Mouse (Mus musculus) liver, postnatal 0 days (tissue): ENCODE data around the gene Dysf. TPM values are rescaled to one million over a fixed set of nuclear protein-coding genes. Genes with fewer than 3 reads are reported as not detected.

Experiments used
- ATAC-seq: fragments of 200-750 bp; cut with Nextera tagmentation; 2 replicates; pipeline ENCODE4 v1.8.0; 2017; ENCODE audit warnings: mild to moderate bottlenecking, moderate library complexity
- DNase-seq: peaks from one replicate; pipeline ENCODE4 v3.0.0-alpha.2; 2016
- H3K27ac ChIP-seq: fragments of 300-500 bp; sonication (generic); 2 replicates; pipeline ENCODE4 v1.5.1; 2014; ENCODE audit warnings: antibody characterized with exemption, moderate library complexity, mild to moderate bottlenecking, low read depth
- H3K27me3 ChIP-seq: fragments of 300-500 bp; sonication (generic); 2 replicates; pipeline ENCODE4 v1.6.1; 2014; ENCODE audit warnings: low read length, control low read depth, mixed read lengths; ENCODE audit not compliant: insufficient read depth
- H3K36me3 ChIP-seq: fragments of 300-500 bp; sonication (generic); replicated peaks from 2 replicates; pipeline ENCODE4 v1.6.1; 2014; ENCODE audit warnings: mild to moderate bottlenecking, control low read depth, low read length, moderate library complexity, mixed read lengths; ENCODE audit not compliant: insufficient read depth
- H3K4me1 ChIP-seq: fragments of 300-500 bp; sonication (generic); 2 replicates; pipeline ENCODE4 v1.6.1; 2014; ENCODE audit warnings: antibody characterized with exemption, mild to moderate bottlenecking, control low read depth; ENCODE audit not compliant: insufficient read depth
- H3K4me2 ChIP-seq: fragments of 300-500 bp; sonication (generic); 2 replicates; pipeline ENCODE4 v1.6.1; 2014; ENCODE audit warnings: low read depth, mild to moderate bottlenecking, low read length, moderate library complexity, mixed read lengths
- H3K4me3 ChIP-seq: fragments of 300-500 bp; sonication (generic); 2 replicates; pipeline ENCODE4 v1.5.1; 2014; ENCODE audit warnings: low read depth, low read length
- H3K9ac ChIP-seq: fragments of 300-500 bp; sonication (generic); replicated peaks from 2 replicates; pipeline ENCODE4 v1.6.1; 2014; ENCODE audit warnings: mild to moderate bottlenecking, moderate library complexity
- H3K9me3 ChIP-seq: fragments of 300-500 bp; sonication (generic); 2 replicates; pipeline ENCODE4 v1.6.1; 2016; ENCODE audit warnings: mild to moderate bottlenecking, control low read depth, low read length, mixed read lengths
- CTCF ChIP-seq: sonication (generic); IDR thresholded peaks from 2 replicates; pipeline ENCODE4 v1.5.1; 2016; ENCODE audit warnings: antibody characterized with exemption, low read depth
- EP300 ChIP-seq: IDR thresholded peaks from 2 replicates; pipeline ENCODE4 v1.6.1; 2016; ENCODE audit warnings: antibody characterized with exemption, low read depth, mild to moderate bottlenecking
- WGBS: fragments of 180-500 bp; shearing (Covaris S2); extraction: QIAGEN DNeasy Blood & Tissue Kit; methylation state at CpG from one replicate; pipeline ENCODE4 v1.1.7; 2014; ENCODE audit not compliant: insufficient replicate concordance; 5-methylcytosine and 5-hydroxymethylcytosine counted together
- polyA plus RNA-seq: library from polyadenylated mRNA; unstranded; fragments of >200 nt; fragmentation: Nextera tagmentation; extraction: Ambion mirVana; gene quantifications from 2 replicates; pipeline ENCODE4 v1.2.1, GENCODE M21; 2015

Gene Dysf
- polyA plus RNA-seq, 1 experiment from 2014 or later: 2.7 TPM

GRCm38 (mm10) chr6:84044679-84045078 lies 36.3 kb downstream of the Dysf start:
- no peak for ATAC-seq
- 82% methylated on average over 3 of the region's 3 CpGs for WGBS
- no peak overlapping the region for H3K27ac ChIP-seq

DNA sequence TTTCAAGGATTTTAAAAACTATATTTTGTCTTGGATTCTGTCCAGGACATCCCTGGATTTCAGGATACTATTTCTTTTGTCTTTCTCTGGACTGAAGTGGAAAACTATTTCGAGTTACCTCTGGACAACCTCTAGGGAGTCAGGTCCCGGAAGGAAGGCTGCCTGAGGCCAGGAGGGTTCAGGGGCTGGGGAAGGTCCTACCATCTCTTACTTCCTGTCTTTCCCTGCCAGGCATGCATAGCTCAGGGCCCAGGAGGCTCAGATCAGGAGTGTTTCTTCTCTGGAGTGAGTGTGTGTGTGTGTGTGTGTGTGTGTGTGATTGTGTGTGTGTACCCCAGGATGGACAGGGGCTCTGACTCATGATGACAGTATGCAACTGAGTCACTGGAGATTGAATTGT lies 40.5 kb downstream of the Dysf start:
- H3K27me3 ChIP-seq: no peaks in the 10 kb centered on the region
- H3K4me3 ChIP-seq: no peak overlapping the region
- H3K36me3 ChIP-seq: no peaks in the 10 kb centered on the region
- no peaks in the 10 kb centered on the region for H3K9me3 ChIP-seq
- ATAC-seq (peak; percentile 23; the same call in 1 of the 2 replicates), DNase-seq (no peak)
- WGBS: 58% methylated on average over 2 of the region's 2 CpGs
- 0 out of 2 replicates have a peak overlapping the region, but pooled peaks have one; percentile 16 for H3K27ac ChIP-seq
- TF ChIP-seq CTCF (no peak), EP300 (no peak)
- H3K4me1 ChIP-seq: no peaks in the 10 kb centered on the region
- H3K4me2 ChIP-seq: no peak overlapping the region
- no peak overlapping the region for H3K9ac ChIP-seq

More at GRCm38 (mm10) chr6:84044679-84045078, 36.3 kb downstream of the Dysf start:
- no peaks in the 10 kb centered on the region for H3K9me3 ChIP-seq
- H3K4me1 ChIP-seq: no peaks in the 10 kb centered on the region
- no peaks in the 10 kb centered on the region for H3K36me3 ChIP-seq
- H3K9ac ChIP-seq: no peak overlapping the region
- H3K4me3 ChIP-seq: no peak overlapping the region
- TF ChIP-seq CTCF: no peak
- TF ChIP-seq EP300: no peak
- H3K27me3 ChIP-seq: no peaks in the 10 kb centered on the region
- no peak for DNase-seq
- H3K4me2 ChIP-seq: no peak overlapping the region

DNA sequence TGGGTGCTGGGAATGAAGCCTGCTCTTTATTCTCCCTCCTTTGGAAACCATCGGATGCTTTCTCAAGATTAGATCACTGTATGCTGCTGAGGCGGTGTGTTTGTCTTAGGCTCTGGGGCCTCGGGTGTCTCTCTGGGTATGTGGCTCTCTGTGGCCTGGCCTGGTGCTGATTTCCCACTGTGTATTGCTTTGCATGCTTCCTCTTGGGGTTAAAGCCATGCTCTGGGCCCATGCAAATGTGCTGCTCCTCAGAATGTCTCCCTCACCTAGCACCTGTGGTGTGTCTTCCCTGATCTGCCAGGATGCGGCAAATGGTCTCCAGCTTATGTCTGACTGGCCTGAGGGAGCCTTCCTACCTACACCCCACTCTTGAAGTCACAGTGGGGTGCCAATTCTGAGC lies 41.8 kb downstream of the Dysf start:
- Histone ChIP-seq H3K4me2 (no peak overlapping the region), H3K9ac (no peak overlapping the region), H3K27me3 (no peaks in the 10 kb centered on the region), H3K36me3 (no peaks in the 10 kb centered on the region), H3K4me1 (no peaks in the 10 kb centered on the region), H3K27ac (no peak overlapping the region), H3K4me3 (no peak overlapping the region), H3K9me3 (no peaks in the 10 kb centered on the region)
- WGBS: 68% methylated on average over 4 of the region's 4 CpGs
- no peak for TF ChIP-seq CTCF
- TF ChIP-seq EP300: no peak
- ATAC-seq (no peak), DNase-seq (no peak)

GRCm38 (mm10) chr6:84051032-84051431 lies 42.6 kb downstream of the Dysf start:
- Histone ChIP-seq H3K4me1 (no peaks in the 10 kb centered on the region), H3K27me3 (no peaks in the 10 kb centered on the region), H3K9ac (no peak overlapping the region), H3K27ac (no peak overlapping the region), H3K4me2 (no peak overlapping the region), H3K4me3 (no peak overlapping the region), H3K9me3 (no peaks in the 10 kb centered on the region), H3K36me3 (no peaks in the 10 kb centered on the region)
- 55% methylated on average over 6 of the region's 6 CpGs for WGBS
- ATAC-seq: no peak
- no peak for TF ChIP-seq CTCF
- TF ChIP-seq EP300: no peak
- no peak for DNase-seq

DNA sequence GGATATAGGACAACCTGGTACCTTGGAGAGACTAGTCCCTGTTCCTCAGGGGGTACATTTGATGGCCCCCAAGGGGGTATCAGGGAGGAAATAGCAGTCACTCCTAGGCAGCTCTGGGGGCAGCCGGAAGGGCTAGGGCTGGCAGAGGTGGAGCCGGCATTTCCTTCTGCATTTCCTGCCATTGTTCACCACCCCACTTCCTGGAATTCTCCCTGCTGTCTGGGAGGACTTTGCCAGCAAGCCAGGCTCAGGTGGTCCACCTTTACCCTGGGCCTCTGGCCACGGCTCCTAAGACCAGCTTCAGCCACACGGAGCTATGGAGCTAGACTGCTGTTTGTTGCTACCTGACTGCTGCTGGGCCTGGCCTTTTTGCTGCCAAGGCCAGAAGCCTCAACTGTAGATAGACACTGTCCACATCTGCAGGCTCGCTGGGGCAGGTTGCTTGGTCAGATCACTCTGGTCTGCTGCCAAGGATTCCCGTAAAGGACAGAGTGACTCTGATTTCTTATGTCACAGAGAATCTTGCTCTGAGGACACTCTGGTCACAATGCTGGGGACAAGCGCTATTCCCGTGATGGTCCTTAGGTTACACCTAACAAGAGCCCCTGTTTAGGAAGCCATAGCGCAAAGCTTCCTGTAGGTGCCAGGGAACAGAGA lies 45.6 kb downstream of the Dysf start:
- Histone ChIP-seq H3K4me3 (no peak overlapping the region), H3K27ac (no peak overlapping the region), H3K9me3 (no peaks in the 10 kb centered on the region), H3K9ac (no peak overlapping the region), H3K36me3 (no peaks in the 10 kb centered on the region), H3K4me2 (no peak overlapping the region), H3K4me1 (no peaks in the 10 kb centered on the region), H3K27me3 (no peaks in the 10 kb centered on the region)
- DNase-seq (no peak), ATAC-seq (no peak)
- TF ChIP-seq EP300: no peak
- TF ChIP-seq CTCF: no peak
- WGBS: 60% methylated on average over 9 of the region's 9 CpGs

- no peak overlapping the region for H3K9ac ChIP-seq
- H3K4me1 ChIP-seq: no peaks in the 10 kb centered on the region
- H3K4me3 ChIP-seq: no peak overlapping the region
- H3K27me3 ChIP-seq: 0 out of 2 replicates have a peak, but pooled peaks cover 3% of the 10 kb centered on the region
- H3K9me3 ChIP-seq: no peaks in the 10 kb centered on the region
- H3K4me2 ChIP-seq: no peak overlapping the region
- H3K27ac ChIP-seq: no peak overlapping the region
- H3K36me3 ChIP-seq: no peaks in the 10 kb centered on the region
- WGBS: 75% methylated on average over 1 of the region's 1 CpGs
- DNase-seq (no peak), ATAC-seq (no peak)
- TF ChIP-seq EP300 (no peak), CTCF (no peak)
Measured at GRCm38 (mm10) chr6:84055619-84056018, 47.2 kb downstream of the Dysf start.
